Mouse (Mus musculus): Measurements from ENCODE around the gene 6430531B16Rik.

DNA sequence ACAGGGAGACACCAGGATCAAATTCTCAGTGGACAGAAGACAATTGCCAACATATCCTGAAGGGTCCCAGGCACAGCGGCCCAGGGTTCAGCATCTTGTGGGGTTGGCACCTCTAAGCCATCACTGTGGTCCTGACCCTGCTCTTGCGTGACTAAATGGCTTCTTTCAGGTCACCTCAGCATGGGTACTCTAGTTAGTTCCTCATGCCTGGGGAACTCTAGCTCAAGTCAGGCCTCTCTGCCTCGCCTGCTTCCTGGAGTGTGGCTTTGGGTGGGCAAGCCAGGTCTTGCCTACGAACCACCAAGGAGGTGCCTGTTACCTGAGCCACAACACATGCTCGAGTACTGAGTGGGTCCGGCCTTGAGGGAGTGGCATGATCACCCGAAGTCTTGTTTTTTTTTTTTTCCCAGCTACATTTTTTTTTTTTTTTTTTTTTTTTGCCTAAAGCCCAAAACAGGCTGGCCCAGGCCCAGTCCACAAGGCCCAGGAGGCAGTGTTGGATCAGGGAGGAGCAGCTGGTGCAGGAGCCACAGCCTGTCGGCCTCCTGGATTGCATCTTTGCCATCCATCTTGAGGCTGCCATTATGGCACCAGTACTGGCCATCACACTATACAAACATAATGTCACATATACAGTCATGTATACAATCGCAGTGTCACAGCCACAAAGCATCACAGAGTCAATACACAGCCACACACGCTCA is 8.2 kb downstream of the 6430531B16Rik start:
- TF ChIP-seq POLR2A (IDR thresholded peaks at IDR 0.05; ENCODE audit: low read depth, low read length) (no peak), CTCF (conservative IDR thresholded peaks at IDR 0.05; ENCODE audit: insufficient read depth, insufficient read length, low read depth, low read length) (no peak)

Data from kidney, adult 2 months (tissue).